Mouse (Mus musculus) liver, postnatal 0 days (tissue): ENCODE measurements around the gene Scn11a.

Experiments used
- CTCF ChIP-seq: sonication (generic); IDR thresholded peaks from 2 replicates; pipeline ENCODE4 v1.5.1; 2016; ENCODE audit warnings: antibody characterized with exemption, low read depth
- EP300 ChIP-seq: IDR thresholded peaks from 2 replicates; pipeline ENCODE4 v1.6.1; 2016; ENCODE audit warnings: antibody characterized with exemption, low read depth, mild to moderate bottlenecking

- TF ChIP-seq CTCF (no peak), EP300 (no peak)
Measured at GRCm38 (mm10) chr9:119844724-119845123, 19.5 kb upstream of the Scn11a start.
